Mouse (Mus musculus) heart, adult 11 months (tissue): ENCODE measurements around the gene C8g.

Source experiments
- DNase-seq: peaks from one replicate; pipeline ENCODE4 v3.0.0; 2022

The C8g gene

DNA sequence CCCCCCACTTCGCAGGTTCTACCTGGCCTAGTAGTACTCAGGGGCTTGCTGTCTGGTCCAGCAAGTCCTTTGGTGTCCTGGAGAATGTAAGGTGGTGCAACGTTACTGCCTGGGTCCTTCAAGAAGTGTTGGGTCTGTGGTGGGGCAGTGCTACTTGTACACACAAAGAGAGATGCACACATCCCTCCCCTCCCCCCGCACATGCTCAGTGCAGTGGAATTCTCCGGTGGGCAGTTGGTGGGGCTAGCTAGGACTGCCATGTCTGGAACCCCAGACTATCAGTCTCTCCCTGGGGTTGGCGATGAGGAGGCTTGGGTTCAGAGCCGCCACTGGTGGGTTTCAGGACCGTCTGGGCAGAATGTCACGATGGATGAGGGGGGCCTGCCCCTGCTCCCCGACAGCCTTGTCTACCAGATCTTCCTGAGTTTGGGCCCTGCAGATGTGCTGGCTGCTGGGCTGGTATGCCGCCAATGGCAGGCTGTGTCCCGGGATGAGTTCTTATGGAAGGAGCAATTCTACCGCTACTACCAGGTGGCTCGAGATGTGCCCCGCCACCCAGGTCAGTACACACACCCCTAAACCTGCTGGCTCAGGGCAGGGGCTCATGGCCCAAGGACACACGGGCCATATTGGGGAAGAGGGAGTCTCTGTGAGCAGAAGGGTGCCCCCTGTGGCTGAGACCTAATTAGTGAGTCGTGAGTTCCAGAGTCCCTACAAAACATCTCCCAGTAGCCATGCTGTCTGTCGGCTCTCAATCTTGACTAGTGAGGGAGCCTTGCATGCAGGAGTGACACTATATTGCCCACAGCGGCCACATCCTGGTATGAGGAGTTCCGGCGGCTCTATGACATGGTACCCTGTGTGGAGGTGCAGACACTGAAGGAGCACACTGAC lies at the start of gene C8g:
Gene C8g (minus strand): TSS at position 127 of the 894 bp plus-strand sequence.
- DNase-seq, result no peak

DNA sequence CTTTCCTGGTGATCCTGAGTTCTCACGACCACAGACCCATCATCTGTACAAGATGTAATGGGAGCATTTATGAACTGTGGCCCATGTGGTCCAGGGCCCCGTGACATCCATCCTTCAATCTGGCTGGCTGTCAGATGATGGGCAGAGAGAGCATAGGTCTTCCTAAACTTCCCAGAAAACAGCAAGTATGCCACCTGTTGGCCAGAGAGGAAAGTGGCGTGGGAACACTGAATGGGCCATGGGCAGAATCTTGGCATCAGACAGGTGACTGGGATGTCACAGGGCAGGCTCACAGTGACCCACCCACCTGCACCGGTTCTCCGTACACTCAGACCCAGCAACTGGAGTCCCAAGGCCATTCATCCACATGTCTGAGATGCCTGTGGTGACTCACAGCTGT lies 49.7 kb upstream of the C8g start:
- peak; percentile 95 for DNase-seq

DNA sequence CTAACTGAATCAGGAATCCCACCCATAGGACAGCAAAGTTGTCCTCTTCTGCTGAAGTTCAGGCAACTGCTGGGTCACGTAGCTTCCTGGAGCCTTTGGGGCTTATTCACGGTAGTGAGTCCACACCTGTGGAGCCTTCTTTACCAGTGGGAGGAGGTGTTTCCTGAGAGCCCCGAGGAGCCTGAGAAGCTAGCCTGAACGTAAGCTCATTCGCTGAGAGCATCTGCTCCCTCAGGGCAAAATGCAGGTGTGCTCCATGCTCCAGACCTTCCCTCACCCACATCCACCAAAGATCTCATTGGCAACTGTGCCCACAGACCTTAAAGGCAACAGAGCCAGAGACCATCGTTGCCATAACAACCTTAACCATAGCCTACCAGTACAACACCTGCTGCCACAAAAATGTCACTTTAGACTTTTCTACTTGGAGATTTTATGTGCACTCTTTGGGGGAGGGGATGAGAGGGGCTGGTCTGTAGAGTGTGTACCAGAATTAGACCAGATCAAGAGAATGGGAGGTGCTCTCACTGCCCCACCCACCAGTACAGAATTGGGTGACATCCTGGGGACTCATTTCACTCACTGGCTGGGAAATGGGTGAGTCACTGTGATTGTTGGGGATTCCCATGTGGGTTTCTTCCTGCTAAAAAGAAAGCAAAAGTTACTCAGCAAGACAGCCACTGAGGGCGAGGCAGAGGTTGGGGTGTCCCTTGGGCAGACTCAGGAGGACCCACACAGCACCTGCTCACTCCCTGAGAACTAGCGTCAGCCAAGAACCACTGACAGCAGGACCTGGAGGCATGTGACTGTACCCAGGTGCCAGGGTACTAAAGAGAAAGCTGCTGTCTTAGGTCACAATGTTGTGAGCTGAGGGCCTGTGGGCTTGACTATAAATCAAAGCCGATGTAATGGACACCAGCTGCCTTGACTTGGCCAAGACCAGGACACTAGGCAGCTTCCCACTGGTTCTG lies 47.8 kb upstream of the C8g start:
- DNase-seq, result peak; percentile 96

DNA sequence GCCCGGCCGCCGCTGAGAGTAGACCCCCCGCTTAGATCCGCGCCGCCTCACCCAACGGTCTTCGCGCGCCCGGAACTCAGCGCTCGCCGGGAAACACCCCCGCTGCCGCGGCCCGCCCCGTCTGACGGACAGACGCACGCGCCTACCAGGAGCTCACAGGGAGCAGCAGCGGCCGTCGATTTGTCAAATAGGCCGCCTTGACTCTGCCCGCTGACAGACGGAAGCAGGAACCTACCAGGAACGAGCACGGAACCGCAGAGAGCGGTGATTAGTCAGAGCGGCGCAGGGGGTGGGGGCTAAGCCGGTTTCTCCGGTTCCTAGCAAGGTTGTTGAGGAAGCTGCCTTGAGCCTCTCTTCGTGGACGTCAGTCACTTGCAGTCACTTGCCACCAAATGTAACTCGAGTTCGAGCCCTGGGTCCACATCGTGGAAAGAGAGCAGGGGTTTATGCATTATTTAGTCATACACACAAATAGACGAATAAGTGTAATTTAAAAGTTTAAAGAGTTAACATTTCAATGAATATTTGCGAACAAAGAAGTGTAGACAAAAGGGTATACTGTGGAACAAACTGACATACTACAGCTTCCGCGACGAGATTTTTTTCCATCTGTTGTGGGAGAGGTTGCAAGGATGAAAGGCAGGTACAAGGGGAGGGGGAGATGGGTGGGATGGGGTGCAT lies 45.4 kb upstream of the C8g start, which contains the start of gene Traf2:
Gene Traf2 (minus strand): TSS at position 130 of the 681 bp plus-strand sequence.
- peak; percentile 100 for DNase-seq

DNA sequence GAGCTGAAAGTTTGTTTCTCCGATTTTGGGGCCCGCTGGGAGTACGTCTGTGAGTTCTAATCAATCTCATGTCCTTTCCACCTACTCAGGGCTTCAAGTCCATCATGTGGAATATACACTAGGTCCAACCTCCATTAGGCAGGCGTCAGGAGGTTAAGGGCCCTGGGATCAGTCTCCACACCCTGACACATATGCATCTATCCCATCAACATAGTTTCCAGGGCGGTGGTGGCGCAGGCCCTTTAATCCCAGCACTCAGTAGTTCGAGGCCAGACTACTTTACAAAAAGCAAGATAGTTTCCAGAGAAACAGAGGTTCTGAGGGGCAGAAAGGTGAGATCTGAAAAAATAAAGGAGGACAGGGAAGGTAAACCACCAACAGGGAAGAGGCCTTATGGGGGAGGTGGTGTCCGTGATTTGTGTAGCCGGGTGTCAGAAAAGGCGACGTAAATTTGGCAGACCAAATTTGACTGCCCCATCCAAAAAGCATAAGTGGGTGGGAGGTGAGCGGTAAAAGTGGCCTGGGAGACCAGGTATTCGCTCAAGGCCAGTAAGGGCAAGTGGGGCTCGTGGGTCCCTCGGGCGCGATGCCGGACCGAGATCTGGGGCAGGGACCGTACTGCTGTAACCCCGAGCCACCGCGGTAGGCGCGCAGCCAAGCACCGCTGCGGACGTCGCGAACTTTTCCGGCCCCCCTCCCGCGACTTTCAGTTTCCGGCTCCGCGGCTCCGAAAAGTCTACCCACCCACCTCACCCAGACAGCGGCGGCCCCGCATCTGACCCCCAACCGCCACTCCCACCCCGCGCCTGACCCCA lies 44.7 kb upstream of the C8g start:
- DNase-seq, result peak; percentile 90

DNA sequence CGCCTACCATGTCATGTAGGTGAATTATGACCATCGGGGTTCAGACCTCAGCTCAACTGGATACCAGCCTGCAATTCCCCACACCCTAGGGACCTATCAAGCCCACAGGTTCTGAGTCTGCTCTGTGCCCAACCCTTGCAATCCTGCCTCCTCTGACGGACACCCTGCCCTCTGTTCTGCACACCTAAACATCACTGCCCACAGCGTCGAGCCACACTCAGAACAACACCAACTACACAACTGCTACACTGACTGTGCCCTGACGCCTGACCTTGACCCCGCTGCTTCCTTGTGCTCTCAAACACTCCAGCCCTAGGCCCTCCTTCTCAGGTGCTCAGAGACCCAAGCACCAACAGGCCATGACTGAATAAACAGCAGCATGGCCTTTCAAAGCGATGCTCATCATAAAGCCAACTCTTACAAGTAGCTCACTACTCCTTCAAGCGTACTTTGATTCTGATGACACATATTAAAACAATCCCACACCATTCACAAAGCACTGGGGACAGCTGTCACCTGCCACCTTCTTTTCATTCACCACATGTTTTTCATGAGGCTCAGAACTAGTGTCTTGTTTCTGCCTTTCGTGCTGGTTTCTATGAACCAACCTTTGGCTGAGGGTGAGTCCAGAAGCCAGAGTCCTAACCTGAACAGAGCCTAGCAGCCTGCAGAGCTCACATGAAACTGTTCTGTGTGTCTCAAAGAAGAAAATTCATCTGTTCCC lies 40.3 kb upstream of the C8g start:
- no peak for DNase-seq

DNA sequence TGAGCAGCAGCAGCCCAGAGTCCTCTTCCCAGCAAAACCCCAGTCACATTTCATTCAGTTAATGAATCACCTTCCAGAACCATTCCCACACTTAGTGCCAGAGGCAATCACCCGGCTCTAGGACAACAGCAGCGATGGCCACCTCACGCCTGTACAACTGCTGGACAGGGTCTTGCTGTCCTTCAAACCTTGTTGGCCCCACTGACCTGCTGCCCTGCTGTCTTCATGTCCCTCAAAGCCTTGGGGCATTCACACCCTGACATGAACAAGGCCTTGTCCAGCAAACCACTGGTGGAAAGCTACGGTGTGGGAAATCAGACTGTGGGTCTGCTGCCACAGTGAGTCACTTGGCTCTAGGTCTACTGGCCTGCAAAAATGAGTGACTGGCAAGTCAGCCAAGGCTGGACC lies 39.0 kb upstream of the C8g start:
- DNase-seq, result peak; percentile 95

DNA sequence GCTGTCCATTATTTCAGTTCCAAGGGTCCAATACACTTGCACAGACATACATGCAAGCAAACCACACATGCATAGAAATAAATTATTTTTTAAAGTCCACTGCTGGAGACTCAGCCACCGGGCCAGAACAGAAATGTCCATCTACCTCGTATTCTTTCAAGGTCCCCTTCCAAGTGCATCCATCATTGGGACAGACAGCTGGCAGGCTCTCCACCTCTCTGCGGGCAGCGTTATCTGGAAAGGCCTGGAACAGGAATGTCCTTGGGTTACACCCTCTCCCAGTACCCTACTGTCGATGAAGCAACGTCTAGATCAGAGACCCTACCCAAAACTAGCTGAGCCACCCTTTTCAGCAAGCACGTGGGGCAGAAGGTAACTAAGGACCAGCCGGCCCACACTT lies 35.0 kb upstream of the C8g start:
- no peak for DNase-seq

DNA sequence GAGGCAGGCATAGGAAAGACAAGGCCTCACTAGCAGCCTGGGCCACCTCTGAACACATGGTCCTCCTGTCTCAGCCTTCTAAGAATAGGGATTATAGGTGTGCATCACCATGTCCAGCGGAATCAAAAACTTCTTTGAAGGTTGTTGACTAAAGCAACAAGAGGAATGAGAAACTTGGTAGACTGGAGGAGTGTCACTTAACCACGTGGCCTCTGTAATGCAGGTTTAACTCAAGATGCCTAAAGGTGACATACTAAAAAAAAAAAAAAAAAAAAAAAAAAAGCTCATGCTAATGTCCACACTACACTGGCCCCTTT lies 33.3 kb upstream of the C8g start:
- no peak for DNase-seq

DNA sequence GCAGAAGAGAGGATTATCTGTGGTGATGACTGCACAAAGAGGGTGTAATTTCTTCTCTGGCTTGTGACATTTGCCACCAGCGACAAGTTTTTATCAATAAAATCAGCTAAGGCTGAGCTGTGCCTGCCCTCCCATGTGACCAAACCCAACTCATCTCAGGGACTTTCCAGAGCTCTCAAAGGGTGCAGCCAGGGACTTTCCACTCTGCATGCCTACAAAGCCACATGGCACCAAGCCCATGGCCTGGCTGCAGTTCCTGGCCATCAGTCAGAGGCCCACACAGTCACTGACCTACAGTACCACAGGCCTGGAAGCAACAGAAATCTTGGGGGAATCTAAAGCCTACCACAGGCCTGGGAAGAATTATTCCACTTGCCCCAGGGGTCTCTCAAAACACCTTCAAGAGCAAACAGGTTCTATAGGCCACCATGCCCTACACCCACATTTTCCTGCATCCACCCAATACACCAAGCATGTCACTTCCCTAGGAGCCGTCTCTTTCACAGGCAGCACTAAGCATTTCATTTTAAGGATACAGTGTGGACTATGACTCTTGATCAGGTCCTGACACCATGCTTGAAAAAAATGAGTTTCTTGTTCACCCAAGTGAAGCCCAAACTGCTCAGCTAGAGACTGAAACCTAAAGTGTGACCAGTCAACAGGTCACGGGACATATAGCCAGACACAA lies 32.8 kb upstream of the C8g start:
- DNase-seq, result peak; percentile 99

DNA sequence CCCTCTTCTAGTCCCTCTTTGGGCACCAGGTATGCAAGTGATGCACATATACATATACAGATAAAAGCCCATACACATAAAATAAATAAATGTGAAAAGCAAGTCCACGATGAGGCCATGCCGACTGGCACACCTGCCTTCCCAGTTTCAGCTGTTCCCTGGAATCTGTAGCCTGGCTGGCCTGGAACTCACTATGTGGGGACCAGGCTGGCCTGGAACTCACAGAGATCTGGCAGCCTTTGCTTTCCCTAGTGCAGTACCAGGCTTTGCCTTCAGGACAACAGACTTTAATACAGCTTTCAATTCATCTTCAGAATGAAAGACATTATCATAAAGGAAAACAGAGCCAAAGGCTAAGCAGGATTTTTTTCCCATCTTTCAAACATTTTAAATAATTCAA lies 32.2 kb upstream of the C8g start:
- DNase-seq, result no peak

DNA sequence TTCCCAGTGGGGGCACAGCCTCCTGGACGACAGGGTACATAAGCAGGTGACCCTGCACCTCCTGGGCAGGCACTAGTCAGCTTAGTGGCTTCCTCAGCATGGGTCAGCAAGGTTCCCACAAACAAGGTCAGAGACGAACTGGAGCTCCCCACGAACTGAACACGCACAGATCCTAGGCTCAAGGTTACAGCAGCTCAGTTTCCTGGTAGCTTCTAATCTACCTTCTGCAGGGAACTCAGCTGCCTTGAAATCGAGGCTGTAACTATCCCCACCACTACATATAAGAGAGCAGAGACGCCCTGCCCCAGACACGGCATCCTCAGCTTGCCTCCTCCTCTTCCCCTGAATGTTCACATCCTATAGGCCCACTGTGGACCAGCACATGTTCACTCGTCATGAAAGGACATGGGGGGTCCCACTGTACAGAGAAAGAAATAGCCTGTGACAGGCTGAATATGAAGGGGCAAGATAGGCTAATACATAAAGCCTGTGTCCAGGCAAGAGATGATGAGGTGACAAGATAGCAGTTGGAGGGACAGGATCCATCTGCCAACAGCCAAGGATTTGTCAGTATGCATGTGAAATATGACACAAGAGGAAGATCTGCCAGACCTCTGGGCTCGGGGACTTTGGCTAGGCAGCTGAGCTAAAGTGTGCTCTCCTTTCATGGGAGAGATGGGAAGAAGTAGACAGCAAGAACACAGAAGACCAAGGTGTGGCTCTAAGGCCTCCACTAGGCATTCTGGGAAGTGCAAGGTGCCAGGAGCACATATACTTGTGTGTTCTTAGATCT lies 25.2 kb upstream of the C8g start:
- no peak for DNase-seq

DNA sequence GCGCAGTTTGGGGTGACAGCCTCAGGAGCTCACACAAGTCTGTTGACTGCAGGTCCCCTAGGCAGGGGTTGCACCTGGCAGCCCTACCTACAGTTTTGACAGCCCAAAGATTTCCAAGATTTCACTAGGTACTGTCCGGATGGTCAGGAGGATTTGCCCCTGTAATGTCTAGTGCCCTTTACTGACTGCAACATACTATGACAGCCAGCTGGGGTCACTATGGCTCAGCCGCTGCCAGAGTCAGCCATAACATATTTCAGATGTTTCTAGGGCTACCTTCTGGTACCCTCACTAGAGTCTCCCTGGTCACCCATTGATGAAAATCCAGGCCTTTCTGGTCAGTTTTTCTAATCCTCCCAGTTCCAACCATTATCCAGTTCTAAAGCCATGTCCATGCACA lies 8.4 kb upstream of the C8g start:
- no peak for DNase-seq

DNA sequence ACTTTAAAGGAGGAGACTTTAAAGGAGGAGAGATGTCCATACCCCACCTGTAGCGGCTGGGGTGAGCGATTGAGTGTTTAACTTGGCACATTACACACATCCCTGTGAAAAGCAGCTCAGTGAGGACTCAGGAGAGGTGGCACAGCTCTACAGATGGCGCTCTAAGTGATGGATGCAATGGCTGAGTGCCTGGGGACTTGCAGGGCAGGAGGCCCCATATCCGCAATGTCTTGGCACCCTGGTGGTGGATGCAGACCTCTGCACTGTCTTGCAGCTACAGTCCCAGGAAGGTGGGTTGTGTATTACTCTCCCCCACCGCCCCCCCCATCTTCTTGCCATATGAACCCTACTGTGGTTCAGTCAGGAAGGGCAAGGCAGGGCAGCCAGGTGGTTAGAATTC lies 5.4 kb upstream of the C8g start:
- no peak for DNase-seq

DNA sequence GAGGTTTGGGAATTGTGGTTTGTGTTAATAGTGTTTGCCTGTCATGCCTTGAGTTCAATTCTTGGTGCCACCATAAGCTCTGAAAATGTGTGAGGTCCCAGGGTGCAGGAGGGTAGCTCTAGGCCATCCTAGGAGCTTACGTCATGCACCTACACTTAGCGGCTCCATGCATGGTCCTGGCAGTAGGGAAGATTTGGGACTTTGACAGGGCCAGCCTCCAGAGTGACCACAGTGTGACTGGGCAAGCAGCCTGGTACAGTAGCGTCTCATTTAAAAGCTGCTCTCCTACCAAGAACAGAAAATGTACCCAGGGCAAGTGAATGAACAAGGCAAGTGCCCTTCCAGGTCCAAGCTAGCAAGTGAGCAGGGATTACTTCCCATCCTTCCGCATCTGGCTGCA lies 4.3 kb upstream of the C8g start:
- no peak for DNase-seq

DNA sequence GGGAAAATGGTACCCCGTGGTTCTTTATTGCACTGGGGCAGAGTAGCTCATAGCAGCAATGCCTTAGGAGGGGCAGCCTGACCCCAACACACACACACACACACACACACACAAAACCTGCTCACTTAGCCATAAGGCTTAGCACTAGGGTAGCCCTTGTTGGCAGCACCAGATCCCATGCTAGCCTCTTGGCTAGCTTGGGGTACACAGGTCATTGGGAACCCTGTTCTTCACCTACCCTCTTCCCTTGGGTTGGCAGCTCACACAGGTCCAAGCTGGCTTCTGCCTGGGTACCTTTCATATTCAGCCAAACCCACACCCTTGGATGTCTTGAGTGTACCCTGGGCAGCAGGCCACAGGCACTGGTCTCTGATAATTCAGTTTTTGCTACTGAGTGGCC lies 3.5 kb upstream of the C8g start:
- no peak for DNase-seq

DNA sequence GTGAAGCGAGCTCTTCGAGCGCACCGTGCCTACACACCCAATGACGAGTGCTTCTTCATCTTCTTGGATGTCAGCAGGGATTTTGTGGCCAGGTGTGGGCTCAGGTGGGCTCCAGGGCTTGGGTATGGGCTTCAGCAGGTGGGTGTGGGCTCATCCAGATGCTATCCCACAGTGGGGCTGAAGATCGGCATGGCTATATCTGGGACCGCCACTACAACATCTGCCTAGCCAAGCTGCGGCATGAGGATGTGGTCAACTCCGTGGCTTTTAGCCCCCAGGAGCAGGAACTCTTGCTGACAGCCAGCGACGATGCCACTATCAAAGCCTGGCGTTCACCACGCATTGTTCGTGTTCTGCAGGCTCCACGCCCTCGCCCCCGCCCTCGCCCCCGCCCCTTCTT lies 3.0 kb upstream of the C8g start:
- no peak for DNase-seq

DNA sequence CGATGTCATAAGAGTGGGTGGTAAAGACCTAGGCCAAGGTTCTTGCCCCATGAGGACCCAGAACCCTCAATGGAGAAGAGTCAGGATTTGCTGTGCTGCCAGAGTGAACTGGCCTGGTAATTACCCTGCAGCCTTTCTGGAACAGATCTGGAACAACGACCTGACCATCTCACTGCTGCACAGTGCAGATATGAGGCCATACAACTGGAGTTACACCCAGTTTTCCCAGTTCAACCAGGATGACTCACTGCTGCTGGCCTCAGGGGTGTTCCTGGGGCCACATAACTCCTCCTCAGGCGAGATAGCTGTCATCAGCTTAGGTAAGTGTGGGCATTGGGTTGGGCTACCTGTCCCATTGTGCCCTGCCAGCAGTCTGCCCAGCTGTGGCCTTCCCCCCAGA lies 1.2 kb upstream of the C8g start:
- DNase-seq, result no peak

DNA sequence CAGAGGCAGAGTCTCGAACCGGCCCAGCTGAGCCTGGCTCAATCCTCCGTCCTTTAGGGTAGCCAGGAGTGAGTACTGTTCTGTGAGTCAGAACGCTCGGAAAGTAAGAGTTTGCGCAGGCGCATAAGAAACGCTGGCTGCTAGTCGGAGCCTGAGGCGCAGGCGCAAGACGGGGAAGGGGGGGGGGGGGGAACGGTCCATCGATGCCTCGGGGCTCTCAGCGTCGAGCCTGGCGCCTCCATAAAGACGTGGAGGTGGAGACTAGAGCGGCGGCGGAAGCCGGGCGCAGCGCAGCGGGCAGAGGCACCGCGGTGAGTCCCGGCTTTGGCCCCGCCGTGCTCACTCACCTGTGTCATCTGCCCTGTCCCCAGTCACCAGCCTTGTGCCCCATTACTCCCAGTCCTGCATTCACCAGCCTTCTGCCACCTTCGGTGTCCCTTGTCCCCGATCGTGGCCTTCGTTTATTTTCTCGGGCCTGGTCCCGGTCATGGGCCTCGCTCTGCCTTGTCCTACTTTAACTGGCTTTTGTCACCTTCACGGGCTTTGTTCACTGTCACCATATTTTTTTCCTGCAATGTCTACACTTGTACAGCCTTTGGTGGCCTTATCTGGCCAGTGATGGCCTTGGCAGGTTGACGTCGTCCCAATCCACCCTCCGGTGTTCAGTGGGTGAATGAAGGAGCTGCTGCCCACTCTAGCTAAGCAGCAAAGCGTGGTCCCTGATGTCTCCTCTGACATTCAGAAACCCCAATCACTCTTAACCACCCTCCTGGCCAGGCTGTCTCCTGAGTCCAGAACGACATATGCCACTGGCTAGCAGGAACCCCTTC lies 728 bp downstream of the C8g start, which contains the start of gene Fbxw5:
Gene Fbxw5 (plus strand): TSS at position 175 of the 830 bp plus-strand sequence.
- peak; percentile 99 for DNase-seq
